Mouse (Mus musculus) kidney, adult 8-10 months (tissue): Measurements from ENCODE around the gene Eif4ebp2.

ENCODE experiments used
- DNase-seq, 2 experiments: peaks; one replicate each; pipeline ENCODE4 v3.0.0; 2022

The Eif4ebp2 gene

DNA sequence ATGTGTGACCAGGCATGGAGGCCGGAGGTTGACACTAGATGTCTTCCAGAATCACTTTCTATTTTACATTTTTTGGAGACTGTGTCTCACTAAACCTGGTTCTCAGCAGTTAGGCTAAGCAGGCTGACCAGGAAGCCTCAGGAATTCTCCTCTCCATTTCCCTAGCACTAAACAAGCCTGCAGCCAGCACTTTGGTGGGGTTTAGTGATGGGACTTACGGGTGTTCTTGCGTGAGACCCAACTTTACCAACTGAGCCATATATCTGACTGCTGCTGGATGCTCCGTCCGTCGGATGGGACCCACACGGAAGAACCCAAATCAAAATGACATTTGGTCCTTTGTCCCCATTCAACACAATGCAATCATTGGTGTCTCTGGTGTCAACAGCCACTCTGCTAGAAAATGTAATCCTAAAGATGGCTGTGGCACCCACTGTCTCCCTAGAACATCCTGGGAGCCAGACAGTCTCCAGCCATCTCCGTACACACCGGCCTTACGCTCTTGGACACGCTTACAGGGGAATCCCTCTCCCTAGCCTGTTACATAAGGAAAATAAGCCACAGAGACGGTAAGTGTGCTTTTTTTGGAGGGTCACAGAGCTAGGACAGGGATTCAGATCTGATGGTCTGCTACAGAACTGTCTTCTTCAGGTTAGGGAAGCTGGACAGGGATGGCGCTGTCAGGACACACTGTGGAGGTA, 73.0 kb downstream of the Eif4ebp2 start:
- no peak for DNase-seq

DNA sequence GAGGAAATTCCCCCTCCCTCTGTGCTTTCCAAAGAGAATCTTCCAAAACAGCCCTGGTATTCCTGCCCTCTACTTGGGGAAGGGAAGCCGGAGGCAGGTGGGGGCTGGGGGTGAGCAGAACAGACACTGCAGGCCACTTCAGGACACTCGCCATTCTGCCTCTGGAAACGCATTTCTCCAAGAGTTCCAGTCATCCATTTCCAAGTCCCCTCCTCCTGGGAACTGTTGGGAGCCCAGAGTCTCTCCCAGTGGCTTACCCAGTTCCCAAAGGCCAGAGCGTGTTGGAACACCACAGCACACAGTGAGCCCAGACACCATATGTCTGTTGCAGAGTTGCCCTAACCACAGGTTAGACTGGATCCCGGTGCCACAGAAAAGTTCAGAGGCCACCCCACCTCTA, 73.8 kb downstream of the Eif4ebp2 start:
- no peak for DNase-seq
